Mouse (Mus musculus) olfactory bulb, adult 2 months (tissue): ENCODE results near the gene Tbcel. TPM values are rescaled to one million over a fixed set of nuclear protein-coding genes. Genes with fewer than 3 reads are reported as not detected.

Experiments
- H3K27ac ChIP-seq: fragments of 200-500 bp; 2 replicates; pipeline ENCODE4 v1.5.1; 2012; ENCODE audit warnings: low read depth, low read length; ENCODE audit not compliant: insufficient read depth
- H3K4me1 ChIP-seq: fragments of 200-500 bp; 2 replicates; pipeline ENCODE4 v1.6.1; 2012; ENCODE audit warnings: low read length; ENCODE audit not compliant: control insufficient read depth, insufficient read depth
- H3K4me3 ChIP-seq: fragments of 200-500 bp; 2 replicates; pipeline ENCODE4 v1.5.1; 2012; ENCODE audit warnings: mild to moderate bottlenecking, low read depth, low read length, moderate library complexity; ENCODE audit not compliant: insufficient read depth
- CTCF ChIP-seq: fragments of 200-500 bp; IDR thresholded peaks from 2 replicates; pipeline ENCODE4 v1.5.1; 2012; ENCODE audit warnings: low read depth, mild to moderate bottlenecking, low read length, moderate library complexity; ENCODE audit not compliant: insufficient read depth
- POLR2A ChIP-seq: fragments of 200-500 bp; IDR thresholded peaks from 2 replicates; pipeline ENCODE4 v1.6.1; 2012; ENCODE audit warnings: mild to moderate bottlenecking, low read depth, low read length, moderate library complexity; ENCODE audit not compliant: insufficient read depth
- WGBS: fragments of 180-500 bp; shearing (Covaris S2); methylation state at CpG from one replicate; pipeline ENCODE4 v1.1.7; 2018; 5-methylcytosine and 5-hydroxymethylcytosine counted together
- polyA plus RNA-seq: library from polyadenylated mRNA; stranded (reverse); fragments of >200 nt; gene quantifications from 2 replicates; pipeline ENCODE4 v1.2.4, GENCODE M21; 2012; ENCODE audit warnings: low replicate concordance; ENCODE audit not compliant: missing spikeins, insufficient read depth, insufficient read length

The Tbcel gene
- polyA plus RNA-seq, 1 experiment = not detected

- no peak for TF ChIP-seq CTCF
- 79% methylated on average over 8 of the region's 8 CpGs for WGBS
- H3K4me3 ChIP-seq = no peak overlapping the region
- no peaks in the 10 kb centered on the region for H3K4me1 ChIP-seq
- no peak overlapping the region for H3K27ac ChIP-seq
Measured at GRCm38 (mm10) chr9:42387038-42387437, 120.6 kb downstream of the Tbcel start.

- 44% methylated on average over 13 of the region's 13 CpGs for WGBS
- H3K27ac ChIP-seq = no peak overlapping the region
- TF ChIP-seq CTCF = no peak
- no peak for TF ChIP-seq POLR2A
- H3K4me3 ChIP-seq = no peak overlapping the region
- no peaks in the 10 kb centered on the region for H3K4me1 ChIP-seq
Measured at GRCm38 (mm10) chr9:42385656-42386055, 122.0 kb downstream of the Tbcel start.

GRCm38 (mm10) chr9:42382628-42383347, 124.8 kb downstream of the Tbcel start:
- 42% methylated on average over 8 of the region's 8 CpGs for WGBS
- Histone ChIP-seq H3K27ac (no peak overlapping the region), H3K4me3 (no peak overlapping the region), H3K4me1 (no peaks in the 10 kb centered on the region)
- TF ChIP-seq CTCF (no peak), POLR2A (no peak)

GRCm38 (mm10) chr9:42382063-42382462, 125.5 kb downstream of the Tbcel start:
- no peak overlapping the region for H3K4me3 ChIP-seq
- H3K27ac ChIP-seq = no peak overlapping the region
- 22% methylated on average over 5 of the region's 5 CpGs for WGBS
- TF ChIP-seq CTCF = no peak
- TF ChIP-seq POLR2A = no peak
- H3K4me1 ChIP-seq = no peaks in the 10 kb centered on the region

GRCm38 (mm10) chr9:42378071-42378470, 129.5 kb downstream of the Tbcel start:
- TF ChIP-seq POLR2A (no peak), CTCF (no peak)
- H3K4me3 ChIP-seq = no peak overlapping the region
- 90% methylated on average over 4 of the region's 4 CpGs for WGBS
- no peaks in the 10 kb centered on the region for H3K4me1 ChIP-seq
- H3K27ac ChIP-seq = no peak overlapping the region

- TF ChIP-seq CTCF (no peak), POLR2A (no peak)
- no peak overlapping the region for H3K4me3 ChIP-seq
- 95% methylated on average over 15 of the region's 15 CpGs for WGBS
- H3K27ac ChIP-seq = no peak overlapping the region
- H3K4me1 ChIP-seq = no peaks in the 10 kb centered on the region
Measured at GRCm38 (mm10) chr9:42377656-42378055, 130.0 kb downstream of the Tbcel start.

GRCm38 (mm10) chr9:42371670-42372368, 135.8 kb downstream of the Tbcel start:
- Histone ChIP-seq H3K4me3 (no peak overlapping the region), H3K27ac (no peak overlapping the region), H3K4me1 (no peaks in the 10 kb centered on the region)
- WGBS = 93% methylated on average over 6 of the region's 6 CpGs
- TF ChIP-seq POLR2A (no peak), CTCF (no peak)

Other genes with a start within 250 kb of the Tbcel start
- gene Sc5d, start 243.6 kb downstream of the Tbcel start, polyA plus RNA-seq = not detected in 2 replicates
- not detected in 2 replicates for gene Tecta, start 107.9 kb downstream of the Tbcel start, polyA plus RNA-seq